ENCODE assay signal across 12 mouse cellular contexts in the genomic region with DNA sequence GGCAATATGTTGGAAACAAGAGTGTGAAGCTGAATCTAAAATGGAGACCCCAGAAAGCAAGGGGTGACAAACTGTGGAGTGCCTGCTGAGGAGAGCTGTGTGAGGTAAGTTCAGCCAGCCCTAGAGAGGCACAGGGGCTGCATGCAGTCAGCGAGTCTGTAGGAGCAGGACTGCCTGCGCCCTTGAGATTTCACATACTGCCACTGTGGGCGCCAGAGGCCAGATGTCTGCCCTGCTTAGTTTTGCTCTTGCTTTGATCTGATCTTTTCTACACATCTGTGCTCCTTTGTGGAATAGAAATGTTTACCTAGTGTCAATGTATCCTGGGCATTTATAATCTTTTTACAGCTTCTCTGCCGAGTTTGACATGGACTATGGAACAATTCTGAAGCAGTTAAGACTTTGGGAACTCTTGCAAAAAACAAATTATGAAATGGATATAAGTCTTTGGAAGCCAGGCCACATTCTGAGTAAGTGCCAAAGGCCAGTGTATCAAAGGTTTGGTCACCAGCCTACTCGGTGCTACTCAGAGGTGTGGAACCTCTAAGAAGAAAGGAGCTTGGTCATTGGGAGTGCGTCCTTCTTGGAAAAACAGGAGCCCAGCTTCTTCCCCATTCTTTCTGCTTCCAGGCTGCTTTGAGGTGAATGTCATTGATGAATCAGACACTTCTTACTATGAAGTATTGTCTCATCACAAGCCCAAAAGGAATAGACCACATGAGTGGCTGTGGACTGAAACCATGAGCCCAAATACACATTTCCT. TPM values are rescaled to one million over a fixed set of nuclear protein-coding genes. Genes with fewer than 3 reads are reported as not detected.
DNase-seq lines count a peak whose midpoint lies in the region; TF ChIP-seq lines count a peak whose summit lies in the region.
"Had no signal": no experiment of that assay in that cellular context is flagged by ENCODE, and none has a peak within 500 bp of the region (broad histone marks: within the 10 kb centered on the region; RNA-seq: fewer than 3 reads in every experiment).

No protein-coding gene starts in this region.

- H3K4me3 ChIP-seq in layer of hippocampus, adult 2 months: no peak overlapping the region

- no peak overlapping the region for H3K27ac ChIP-seq in layer of hippocampus, adult 2 months

- 0 out of 2 replicates have a peak, but pooled peaks have one; percentile 7 for TF ChIP-seq CTCF in layer of hippocampus, adult 2 months (conservative IDR thresholded peaks at IDR 0.05)

- no peak for DNase-seq in layer of hippocampus, adult 2 months (ENCODE audit: low spot score in 2 of 2)
- no peak for DNase-seq in layer of hippocampus, postnatal 10 days (ENCODE audit: low spot score in 2 of 2)
- DNase-seq in thymus, postnatal 4 days: peak; percentile 41
- DNase-seq in thymus, postnatal 36 days: no peak
- DNase-seq in embryo, embryonic 11 days: peak; percentile 39
- DNase-seq in left cerebral cortex, adult 18-20 months (ENCODE audit: low spot score in 2 of 2): no peak
- no peak for DNase-seq in cerebellum, adult 9-11 months
- DNase-seq: heart, postnatal 14 days; kidney, postnatal 36 days had no signal

RNA-seq across cellular contexts. Expression of gene Chrna3, which starts 15.6 kb away (rescaled TPM):
- total RNA-seq in layer of hippocampus, adult 2 months (2021): under 1 TPM; 0.17 to 0.18 TPM
- total RNA-seq in layer of hippocampus, postnatal 10 days (2021): 1 to 10 TPM; 1.2 to 1.7 TPM
- total RNA-seq in left cerebral cortex, adult 18-20 months (2021): under 1 TPM; 0.28 to 0.30 TPM
- total RNA-seq: liver, adult 2 months; neutrophil, adult 5-6 weeks had no signal

RNA-seq across cellular contexts. Expression of gene Chrna5, which starts 30.1 kb away (rescaled TPM):
- total RNA-seq in layer of hippocampus, adult 2 months (2021): 1 to 10 TPM; 7.4 to 7.8 TPM
- 10 to 100 TPM; 16.1 to 18.4 TPM for total RNA-seq in layer of hippocampus, postnatal 10 days (2021)
- 1 to 10 TPM; 3.4 to 3.9 TPM for total RNA-seq in left cerebral cortex, adult 18-20 months (2021)
- total RNA-seq: heart, postnatal 14 days; liver, adult 2 months; neutrophil, adult 5-6 weeks had no signal

RNA-seq across cellular contexts. Expression of gene Chrnb4, which starts 37.8 kb away (rescaled TPM):
- total RNA-seq in layer of hippocampus, adult 2 months (2021): under 1 TPM in 1 of 2 experiments, not detected in 1; 0.10 TPM
- under 1 TPM in 1 of 2 experiments, not detected in 1; 0.11 TPM for total RNA-seq in layer of hippocampus, postnatal 10 days (2021)
- total RNA-seq in left cerebral cortex, adult 18-20 months (2021): under 1 TPM; 0.09 to 0.28 TPM
- total RNA-seq: heart, postnatal 14 days; liver, adult 2 months; neutrophil, adult 5-6 weeks had no signal

RNA-seq across cellular contexts. Expression of gene AY074887, which starts 60.0 kb away (rescaled TPM):
- not detected for total RNA-seq in layer of hippocampus, adult 2 months (2021)
- total RNA-seq in layer of hippocampus, postnatal 10 days (2021): under 1 TPM in 1 of 2 experiments, not detected in 1; 0.47 TPM
- not detected for total RNA-seq in left cerebral cortex, adult 18-20 months (2021)
- total RNA-seq: heart, postnatal 14 days; left cerebral cortex, adult 8-10 months; liver, adult 2 months; neutrophil, adult 5-6 weeks had no signal

Comparison
In these comparisons a context has a peak if more than half of its experiments do, and no peak if none do; other contexts are left out.
1. DNase-seq: peak in thymus, postnatal 4 days (single experiment) and embryo, embryonic 11 days (single experiment); none in layer of hippocampus, adult 2 months (0 of 2), layer of hippocampus, postnatal 10 days (0 of 2), thymus, postnatal 36 days (0 of 2), left cerebral cortex, adult 18-20 months (0 of 2) and cerebellum, adult 9-11 months (single experiment).